Mouse (Mus musculus): ENCODE measurements around the gene Bcl2a1b.
"Not testable (repeated sequence)": the region's sequence is repeated elsewhere in the genome, so short reads cannot be mapped to it uniquely, and the experiment has no call there.

DNA sequence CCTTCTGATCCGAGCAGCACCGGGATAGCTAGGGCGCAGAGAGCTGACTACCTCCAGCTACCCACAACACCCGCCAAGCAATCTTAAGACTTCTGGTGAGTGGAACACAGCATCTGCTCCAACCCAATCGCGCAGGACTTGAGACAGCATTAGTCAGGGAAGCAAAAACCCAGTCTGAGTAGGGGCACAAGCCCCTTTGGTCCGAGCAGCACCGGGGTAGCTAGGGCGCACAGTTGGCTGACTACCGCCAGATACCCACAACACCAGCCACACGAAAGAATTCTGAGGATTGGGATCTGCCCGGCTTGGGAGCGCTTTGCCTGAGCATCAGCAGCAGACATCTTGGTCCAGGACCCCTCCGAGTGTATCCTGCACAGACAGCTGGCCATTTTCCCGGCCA lies 12.0 kb upstream of the Bcl2a1b start:
- TF ChIP-seq ZC3H11A (IDR thresholded peaks at IDR 0.05; ENCODE audit: borderline replicate concordance, low read depth, low read length); CHD2 (IDR thresholded peaks at IDR 0.05; ENCODE audit: low read depth, low read length); ZNF384 (IDR thresholded peaks at IDR 0.05; ENCODE audit: low read depth, low read length); MAFK (IDR thresholded peaks at IDR 0.05; ENCODE audit: insufficient read depth, low read depth, low read length): not testable (repeated sequence)

All from ES-E14 (cell line).